Mouse (Mus musculus): ENCODE measurements around the gene Hcar1. TPM values are rescaled to one million over a fixed set of nuclear protein-coding genes. Genes with fewer than 3 reads are reported as not detected.
A peak's percentile ranks its signal among the peaks of the same experiment; 100 is the strongest.

Gene Hcar1
- polyA plus RNA-seq, 1 experiment from 2014 or later, result 6.1 TPM

GRCm38 (mm10) chr5:123853877-123854504 is 25.8 kb downstream of the Hcar1 start:
- H3K4me2 ChIP-seq (ENCODE audit: low read depth, low read length), result peak overlapping the region; percentile 31
- H3K9ac ChIP-seq (ENCODE audit: low read length), result no peak overlapping the region
- H3K9me3 ChIP-seq (replicated peaks; ENCODE audit: control insufficient read depth, low read length), result no peaks in the 10 kb centered on the region
- no peaks in the 10 kb centered on the region for H3K27me3 ChIP-seq (ENCODE audit: control insufficient read depth, insufficient read depth, low read length)
- ATAC-seq (ENCODE audit: insufficient read depth, low FRiP score), result no peak; the same call in 1 of the 2 replicates
- no peak overlapping the region for H3K4me3 ChIP-seq (replicated peaks; ENCODE audit: low read length)
- no peaks in the 10 kb centered on the region for H3K36me3 ChIP-seq (ENCODE audit: control insufficient read depth, insufficient read depth, low read length)
- H3K4me1 ChIP-seq (ENCODE audit: control insufficient read depth, insufficient read depth, low read length), result no peaks in the 10 kb centered on the region
- 0 out of 2 replicates have a peak overlapping the region, but pooled peaks have one; percentile 0 for H3K27ac ChIP-seq (ENCODE audit: low read length)
- 60% methylated on average over 11 of the region's 11 CpGs for WGBS

DNA sequence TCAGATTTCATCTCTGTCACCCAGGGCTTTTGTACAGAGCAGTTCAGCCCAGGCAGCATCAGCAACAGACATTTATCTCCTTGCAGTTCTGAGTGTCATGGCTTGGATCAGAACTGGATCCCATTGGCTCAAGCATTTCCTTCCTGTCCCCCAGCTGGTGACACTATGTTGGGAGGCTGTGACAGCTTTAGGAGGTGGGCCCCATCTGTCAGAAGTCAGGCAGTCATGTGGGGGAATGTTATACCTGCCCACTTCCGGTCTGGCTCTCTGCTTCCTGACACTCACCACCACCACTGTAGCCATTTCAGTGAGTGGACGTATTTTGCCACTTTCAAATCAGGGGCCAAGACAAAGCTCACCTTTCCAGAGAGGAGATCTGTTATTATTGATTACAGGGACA is 28.4 kb downstream of the Hcar1 start:
- no peak overlapping the region for H3K4me3 ChIP-seq (replicated peaks; ENCODE audit: low read length)
- no peak; the same call in 1 of the 2 replicates for ATAC-seq (ENCODE audit: insufficient read depth, low FRiP score)

GRCm38 (mm10) chr5:123844316-123844715 is 35.5 kb downstream of the Hcar1 start:
- no peak overlapping the region for H3K9ac ChIP-seq (ENCODE audit: low read length)
- H3K36me3 ChIP-seq (ENCODE audit: control insufficient read depth, insufficient read depth, low read length), result no peaks in the 10 kb centered on the region
- no peaks in the 10 kb centered on the region for H3K9me3 ChIP-seq (replicated peaks; ENCODE audit: control insufficient read depth, low read length)
- peak overlapping the region; percentile 59 for H3K27ac ChIP-seq (ENCODE audit: low read length)
- H3K27me3 ChIP-seq (ENCODE audit: control insufficient read depth, insufficient read depth, low read length), result no peaks in the 10 kb centered on the region
- H3K4me3 ChIP-seq (replicated peaks; ENCODE audit: low read length), result no peak overlapping the region
- H3K4me2 ChIP-seq (ENCODE audit: low read depth, low read length), result no peak overlapping the region
- peaks cover 12% of the 10 kb centered on the region for H3K4me1 ChIP-seq (ENCODE audit: control insufficient read depth, insufficient read depth, low read length)
- no peak for ATAC-seq (ENCODE audit: insufficient read depth, low FRiP score)
- WGBS, result 66% methylated on average over 14 of the region's 14 CpGs

More for the DNA sequence above, 28.4 kb downstream of the Hcar1 start:
- no peaks in the 10 kb centered on the region for H3K36me3 ChIP-seq (ENCODE audit: control insufficient read depth, insufficient read depth, low read length)
- no peaks in the 10 kb centered on the region for H3K9me3 ChIP-seq (replicated peaks; ENCODE audit: control insufficient read depth, low read length)
- H3K4me2 ChIP-seq (ENCODE audit: low read depth, low read length), result no peak overlapping the region
- no peaks in the 10 kb centered on the region for H3K4me1 ChIP-seq (ENCODE audit: control insufficient read depth, insufficient read depth, low read length)
- no peak overlapping the region for H3K9ac ChIP-seq (ENCODE audit: low read length)
- WGBS, result 35% methylated on average over 2 of the region's 2 CpGs
- no peak overlapping the region for H3K27ac ChIP-seq (ENCODE audit: low read length)
- H3K27me3 ChIP-seq (ENCODE audit: control insufficient read depth, insufficient read depth, low read length), result no peaks in the 10 kb centered on the region

- Histone ChIP-seq H3K36me3 (ENCODE audit: control insufficient read depth, insufficient read depth, low read length) (no peaks in the 10 kb centered on the region), H3K4me2 (ENCODE audit: low read depth, low read length) (no peak overlapping the region), H3K27ac (ENCODE audit: low read length) (peak overlapping the region; percentile 59), H3K27me3 (ENCODE audit: control insufficient read depth, insufficient read depth, low read length) (no peaks in the 10 kb centered on the region), H3K4me1 (ENCODE audit: control insufficient read depth, insufficient read depth, low read length) (peaks cover 12% of the 10 kb centered on the region), H3K9me3 (replicated peaks; ENCODE audit: control insufficient read depth, low read length) (no peaks in the 10 kb centered on the region), H3K9ac (ENCODE audit: low read length) (no peak overlapping the region), H3K4me3 (replicated peaks; ENCODE audit: low read length) (no peak overlapping the region)
- whole genome bisulfite sequencing, result 47% methylated on average over 4 of the region's 4 CpGs
- ATAC-seq (ENCODE audit: insufficient read depth, low FRiP score), result no peak
These were observed 36.0 kb downstream of the Hcar1 start for GRCm38 (mm10) chr5:123843816-123844215.

DNA sequence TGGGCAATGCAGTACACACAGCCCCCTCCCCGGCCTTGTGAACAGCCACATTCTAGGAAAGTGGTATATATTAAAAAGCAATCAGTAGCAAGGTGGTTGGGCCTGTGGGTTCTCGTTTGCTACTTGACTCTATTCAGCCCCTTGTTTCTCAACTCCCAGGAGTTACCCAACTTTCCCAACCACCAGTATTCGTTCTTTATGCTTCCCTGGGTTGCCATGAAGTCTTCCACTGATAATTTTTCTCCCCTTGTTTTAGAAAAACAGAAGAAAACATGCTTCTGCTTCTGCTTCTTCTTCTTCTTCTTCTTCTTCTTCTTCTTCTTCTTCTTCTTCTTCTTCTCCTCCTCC is 36.9 kb downstream of the Hcar1 start:
- Histone ChIP-seq H3K27ac (ENCODE audit: low read length) (peak overlapping the region; percentile 72), H3K9me3 (replicated peaks; ENCODE audit: control insufficient read depth, low read length) (no peaks in the 10 kb centered on the region), H3K4me3 (replicated peaks; ENCODE audit: low read length) (no peak overlapping the region), H3K9ac (ENCODE audit: low read length) (no peak overlapping the region), H3K4me1 (ENCODE audit: control insufficient read depth, insufficient read depth, low read length) (peaks cover 12% of the 10 kb centered on the region), H3K27me3 (ENCODE audit: control insufficient read depth, insufficient read depth, low read length) (no peaks in the 10 kb centered on the region), H3K36me3 (ENCODE audit: control insufficient read depth, insufficient read depth, low read length) (no peaks in the 10 kb centered on the region), H3K4me2 (ENCODE audit: low read depth, low read length) (no peak overlapping the region)
- WGBS, result 63% methylated on average over 3 of the region's 3 CpGs
- ATAC-seq (ENCODE audit: insufficient read depth, low FRiP score), result no peak

DNA sequence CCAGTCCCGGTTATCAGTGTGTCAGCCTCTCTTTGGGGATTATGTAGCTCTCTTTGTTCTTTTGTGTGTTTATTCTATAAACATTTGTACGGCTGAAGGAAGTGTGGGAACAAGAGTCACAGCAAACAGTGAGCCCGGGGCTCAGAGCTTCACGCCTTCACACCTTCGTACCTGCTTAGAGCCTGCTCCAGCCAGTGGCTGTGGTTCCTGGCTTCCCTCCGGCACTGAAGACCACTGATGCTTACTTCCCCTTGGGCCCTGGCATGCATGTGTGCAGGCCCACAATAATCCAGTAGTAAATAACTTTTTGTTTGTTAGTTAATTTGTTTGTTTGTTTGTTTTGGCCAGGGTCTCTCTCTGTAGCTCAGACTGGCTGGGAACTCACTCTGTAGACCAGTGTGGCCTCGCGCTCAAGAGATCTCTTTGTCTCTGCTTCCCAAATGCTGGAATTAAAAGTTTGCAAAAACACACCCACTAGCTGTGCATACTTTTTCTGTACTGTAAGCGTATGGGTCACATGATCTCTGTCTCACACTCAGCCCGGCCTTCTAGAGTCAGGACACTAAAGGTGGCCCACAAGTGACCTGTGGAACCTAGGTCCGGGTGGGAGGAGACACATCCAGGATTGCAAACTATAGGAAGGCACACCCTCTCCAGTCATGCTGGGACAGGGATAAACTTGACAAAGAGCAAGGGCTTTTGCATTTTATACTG is 37.4 kb downstream of the Hcar1 start:
- peak; percentile 67; the same call in 1 of the 2 replicates for ATAC-seq (ENCODE audit: insufficient read depth, low FRiP score)
- WGBS, result 45% methylated on average over 11 of the region's 11 CpGs
- Histone ChIP-seq H3K4me1 (ENCODE audit: control insufficient read depth, insufficient read depth, low read length) (peaks cover 12% of the 10 kb centered on the region), H3K36me3 (ENCODE audit: control insufficient read depth, insufficient read depth, low read length) (no peaks in the 10 kb centered on the region), H3K4me3 (replicated peaks; ENCODE audit: low read length) (no peak overlapping the region), H3K9me3 (replicated peaks; ENCODE audit: control insufficient read depth, low read length) (no peaks in the 10 kb centered on the region), H3K4me2 (ENCODE audit: low read depth, low read length) (no peak overlapping the region), H3K27me3 (ENCODE audit: control insufficient read depth, insufficient read depth, low read length) (no peaks in the 10 kb centered on the region), H3K27ac (ENCODE audit: low read length) (peak overlapping the region; percentile 72), H3K9ac (ENCODE audit: low read length) (no peak overlapping the region)

DNA sequence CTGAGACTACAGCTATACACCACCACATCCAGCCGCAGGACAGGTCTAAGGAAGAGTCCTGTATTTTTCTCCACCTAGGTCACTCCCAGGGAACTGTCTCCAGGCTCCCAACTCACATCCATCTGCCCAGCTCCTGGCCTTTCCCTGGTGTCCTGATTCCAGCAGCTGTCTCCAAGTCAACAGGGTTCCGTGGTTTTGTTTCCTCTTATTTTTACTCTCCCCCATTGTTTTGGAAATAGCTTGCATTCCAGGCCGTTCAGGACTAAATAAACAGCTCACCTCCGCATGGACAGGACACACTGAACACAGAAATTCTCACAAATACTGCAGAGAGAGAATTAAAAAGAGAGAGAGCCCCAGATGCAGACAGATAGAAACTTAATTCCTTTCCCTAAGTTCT is 42.4 kb downstream of the Hcar1 start:
- H3K4me1 ChIP-seq (ENCODE audit: control insufficient read depth, insufficient read depth, low read length), result peaks cover 9% of the 10 kb centered on the region
- no peak overlapping the region for H3K4me2 ChIP-seq (ENCODE audit: low read depth, low read length)
- no peak for ATAC-seq (ENCODE audit: insufficient read depth, low FRiP score)
- no peaks in the 10 kb centered on the region for H3K36me3 ChIP-seq (ENCODE audit: control insufficient read depth, insufficient read depth, low read length)
- no peak overlapping the region for H3K9ac ChIP-seq (ENCODE audit: low read length)
- no peak overlapping the region for H3K4me3 ChIP-seq (replicated peaks; ENCODE audit: low read length)
- no peak overlapping the region for H3K27ac ChIP-seq (ENCODE audit: low read length)
- WGBS, result 41% methylated on average over 4 of the region's 4 CpGs
- H3K9me3 ChIP-seq (replicated peaks; ENCODE audit: control insufficient read depth, low read length), result no peaks in the 10 kb centered on the region
- no peaks in the 10 kb centered on the region for H3K27me3 ChIP-seq (ENCODE audit: control insufficient read depth, insufficient read depth, low read length)

GRCm38 (mm10) chr5:123834836-123835235 is 45.0 kb downstream of the Hcar1 start:
- WGBS, result 70% methylated on average over 3 of the region's 3 CpGs
- Histone ChIP-seq H3K4me3 (replicated peaks; ENCODE audit: low read length) (no peak overlapping the region), H3K4me1 (ENCODE audit: control insufficient read depth, insufficient read depth, low read length) (no peaks in the 10 kb centered on the region; the same call in 1 of the 2 replicates), H3K27me3 (ENCODE audit: control insufficient read depth, insufficient read depth, low read length) (no peaks in the 10 kb centered on the region), H3K9ac (ENCODE audit: low read length) (no peak overlapping the region), H3K27ac (ENCODE audit: low read length) (no peak overlapping the region), H3K9me3 (replicated peaks; ENCODE audit: control insufficient read depth, low read length) (no peaks in the 10 kb centered on the region), H3K4me2 (ENCODE audit: low read depth, low read length) (no peak overlapping the region), H3K36me3 (ENCODE audit: control insufficient read depth, insufficient read depth, low read length) (no peaks in the 10 kb centered on the region)
- ATAC-seq (ENCODE audit: insufficient read depth, low FRiP score), result no peak

DNA sequence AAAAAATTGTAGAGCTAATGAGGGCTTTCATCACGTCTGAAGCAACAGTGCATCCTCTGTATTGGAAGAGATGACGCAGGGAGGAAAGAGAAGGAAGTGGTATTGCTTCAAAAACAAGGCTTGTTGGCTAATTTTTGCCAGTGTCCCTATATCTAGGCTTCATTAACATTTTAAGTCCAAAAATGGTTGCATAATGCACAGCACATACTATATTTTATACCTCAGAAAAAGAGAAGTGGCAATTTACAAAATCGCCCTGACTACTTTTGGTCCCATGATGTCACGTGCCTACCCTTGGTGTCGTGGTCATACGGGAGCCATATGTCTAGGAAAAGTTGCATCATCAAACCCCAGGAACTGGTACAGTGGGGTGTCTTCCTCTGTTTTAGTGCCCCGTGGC is 47.5 kb downstream of the Hcar1 start:
- 84% methylated on average over 7 of the region's 7 CpGs for WGBS
- Histone ChIP-seq H3K4me2 (ENCODE audit: low read depth, low read length) (no peak overlapping the region), H3K9ac (ENCODE audit: low read length) (no peak overlapping the region), H3K4me1 (ENCODE audit: control insufficient read depth, insufficient read depth, low read length) (no peaks in the 10 kb centered on the region; the same call in 1 of the 2 replicates), H3K27ac (ENCODE audit: low read length) (no peak overlapping the region), H3K9me3 (replicated peaks; ENCODE audit: control insufficient read depth, low read length) (no peaks in the 10 kb centered on the region), H3K27me3 (ENCODE audit: control insufficient read depth, insufficient read depth, low read length) (no peaks in the 10 kb centered on the region), H3K4me3 (replicated peaks; ENCODE audit: low read length) (no peak overlapping the region), H3K36me3 (ENCODE audit: control insufficient read depth, insufficient read depth, low read length) (no peaks in the 10 kb centered on the region)
- ATAC-seq (ENCODE audit: insufficient read depth, low FRiP score), result no peak
